29 mouse cellular contexts compared by ENCODE assay signal in the genomic region with DNA sequence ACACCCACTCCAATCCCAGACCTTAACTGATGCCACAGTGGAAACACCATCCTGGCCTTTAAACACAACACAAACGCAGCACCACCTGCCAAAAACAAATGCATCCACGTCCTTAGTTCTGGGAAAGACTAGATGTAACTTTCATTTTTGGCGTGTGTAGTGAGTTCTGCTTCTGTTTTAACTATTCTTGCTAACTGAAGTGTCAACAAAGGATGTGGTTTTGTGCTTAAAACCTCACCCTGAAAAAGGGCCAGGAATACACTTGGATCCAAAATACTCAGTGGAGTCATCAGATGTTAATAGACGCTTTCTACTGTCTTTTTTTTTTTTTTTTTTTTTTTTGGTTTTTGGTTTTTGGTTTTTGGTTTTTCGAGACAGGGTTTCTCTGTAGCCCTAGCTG. TPM values are rescaled to one million over a fixed set of nuclear protein-coding genes. Genes with fewer than 3 reads are reported as not detected.
A peak's percentile ranks its signal among the peaks of the same experiment; 100 is the strongest.
DNase-seq lines count a peak whose midpoint lies in the region; ATAC-seq lines count a peak whose summit lies in the region.
"Had no signal": no experiment of that assay in that cellular context is flagged by ENCODE, and none has a peak within 500 bp of the region (broad histone marks: within the 10 kb centered on the region; RNA-seq: fewer than 3 reads in every experiment).

No protein-coding gene starts in this region.

- no peak overlapping the region for H3K4me3 ChIP-seq in embryonic facial prominence, embryonic 10.5 days
- H3K4me3 ChIP-seq: gastrocnemius, adult 2 months; hindbrain, embryonic 13.5 days; intestine, embryonic 15.5 days; liver, embryonic 15.5 days; neural tube, embryonic 12.5 days had no signal

- H3K36me3 ChIP-seq in embryonic facial prominence, embryonic 10.5 days (replicated peaks): peaks cover 68% of the 10 kb centered on the region

- peak; percentile 14 for DNase-seq in 3134 (ENCODE audit: extremely low read depth, insufficient read length, low spot score)
- no peak for DNase-seq in heart, postnatal 4 days
- no peak for DNase-seq in B cell, adult 2 months
- DNase-seq in embryonic facial prominence, embryonic 10.5 days (ENCODE audit: low spot score): no peak
- DNase-seq: cerebellum, adult 11 months; cerebellum, postnatal 14 days; gastrocnemius, adult 2 months; heart, postnatal 10 days; lung, postnatal 10 days; thymus, postnatal 25 days had no signal

- no peaks in the 10 kb centered on the region for H3K4me1 ChIP-seq in embryonic facial prominence, embryonic 10.5 days
- H3K4me1 ChIP-seq: hindbrain, embryonic 13.5 days; intestine, embryonic 15.5 days; liver, embryonic 15.5 days; neural tube, embryonic 12.5 days had no signal

- no peak overlapping the region for H3K27ac ChIP-seq in embryonic facial prominence, embryonic 10.5 days (replicated peaks)
- H3K27ac ChIP-seq: gastrocnemius, adult 2 months; hindbrain, embryonic 13.5 days; intestine, embryonic 15.5 days; liver, embryonic 15.5 days; neural tube, embryonic 12.5 days had no signal

- ATAC-seq in CD4-positive, CD25-positive, alpha-beta regulatory T cell, adult 4 months: peak; percentile 82
- peak; percentile 84 for ATAC-seq in common myeloid progenitor, adult 5-6 weeks (replicated peaks; ENCODE audit: low read depth, poor library complexity, severe bottlenecking)
- ATAC-seq in megakaryocyte, adult 5-6 weeks (ENCODE audit: poor library complexity, severe bottlenecking): peak; percentile 71
- ATAC-seq: intestine, embryonic 15.5 days had no signal

- H3K27me3 ChIP-seq in embryonic facial prominence, embryonic 10.5 days (replicated peaks; ENCODE audit: low read depth, poor library complexity, severe bottlenecking): no peaks in the 10 kb centered on the region
- H3K27me3 ChIP-seq: hindbrain, embryonic 13.5 days; intestine, embryonic 15.5 days; liver, embryonic 15.5 days; neural tube, embryonic 12.5 days had no signal

- WGBS in embryonic facial prominence, embryonic 10.5 days: 93% methylated on average over 5 of the region's 5 CpGs

- H3K9me3 ChIP-seq in embryonic facial prominence, embryonic 10.5 days: peaks cover 30% of the 10 kb centered on the region; the same call in 1 of the 2 replicates
- H3K9me3 ChIP-seq: intestine, embryonic 15.5 days; liver, embryonic 15.5 days had no signal

RNA-seq across cellular contexts. Expression of a gene that starts 14.7 kb away (rescaled TPM):
- 10 to 100 TPM; 36.0 to 45.9 TPM for polyA plus RNA-seq in CD4-positive, CD25-positive, alpha-beta regulatory T cell, adult 4 months (2017; shearing (Covaris generic))
- 40.6 and 53.0 TPM in 2 replicates for total RNA-seq in common myeloid progenitor, adult 5-6 weeks (2017)
- 11.5 and 12.5 TPM in 2 replicates for total RNA-seq in megakaryocyte, adult 5-6 weeks (2015)
- total RNA-seq in megakaryocyte, adult 5-6 weeks (2017): 12.0 and 14.3 TPM in 2 replicates
- 1 to 10 TPM; 7.7 to 9.1 TPM for total RNA-seq in heart, postnatal 4 days (2021)
- polyA plus RNA-seq in embryonic facial prominence, embryonic 10.5 days (2016; fragmentation: Nextera tagmentation; extraction: Ambion mirVana): 15.0 and 15.8 TPM in 2 replicates

RNA-seq across cellular contexts. Expression of a gene that starts 42.9 kb away (rescaled TPM):
- polyA plus RNA-seq in CD4-positive, CD25-positive, alpha-beta regulatory T cell, adult 4 months (2017; shearing (Covaris generic)): not detected
- total RNA-seq in common myeloid progenitor, adult 5-6 weeks (2017): not detected in 2 replicates
- total RNA-seq in megakaryocyte, adult 5-6 weeks (2015): 0.38 TPM in 1 of 2 replicates, not detected in the other
- not detected in 2 replicates for total RNA-seq in megakaryocyte, adult 5-6 weeks (2017)
- total RNA-seq in heart, postnatal 4 days (2021): not detected
- not detected in 2 replicates for polyA plus RNA-seq in embryonic facial prominence, embryonic 10.5 days (2016; fragmentation: Nextera tagmentation; extraction: Ambion mirVana)
- total RNA-seq: adrenal gland, adult 18-20 months; gastrocnemius, adult 2 months; heart, postnatal 10 days; layer of hippocampus, postnatal 10 days; left cerebral cortex, postnatal 10 days; MEL had no signal
- polyA plus RNA-seq: brain, embryonic 14.5 days; forebrain, embryonic 11.5 days; gonadal fat pad, adult 2 months; heart, embryonic 11.5 days; hindbrain, embryonic 13.5 days; intestine, embryonic 15.5 days; kidney, embryonic 14.5 days; large intestine, adult 2 months; limb, embryonic 14.5 days; liver, embryonic 15.5 days; midbrain, embryonic 11.5 days; neural tube, embryonic 12.5 days had no signal
